Comparison of ENCODE assay signal across 8 mouse cellular contexts in the genomic region with DNA sequence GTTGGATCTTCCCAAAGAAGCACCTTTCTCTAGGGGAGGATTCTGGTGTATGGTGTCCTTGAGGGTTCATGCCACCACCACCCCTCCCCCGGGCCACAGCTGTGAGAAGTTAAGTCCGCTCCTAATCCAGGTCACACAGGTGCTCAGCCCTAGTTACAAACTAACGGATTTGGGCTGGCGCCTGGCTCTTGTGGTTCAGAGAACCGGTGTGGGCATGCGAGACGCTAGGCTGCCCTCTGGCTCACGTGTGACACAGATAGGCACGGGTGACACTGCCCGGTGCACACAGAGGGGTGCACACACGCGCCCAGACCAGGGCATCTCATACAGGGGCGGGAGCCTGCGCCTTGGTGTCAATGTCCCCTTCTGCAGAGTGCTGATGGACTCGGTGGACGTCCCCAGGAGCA. TPM values are rescaled to one million over a fixed set of nuclear protein-coding genes. Genes with fewer than 3 reads are reported as not detected.
DNase-seq lines count a peak whose midpoint lies in the region; ATAC-seq and TF ChIP-seq lines count a peak whose summit lies in the region.

No protein-coding gene starts in this region.

- under 1% methylated on average over 16 of the region's 16 CpGs for WGBS in forebrain, postnatal 0 days
- 1% methylated on average over 16 of the region's 16 CpGs for WGBS in intestine, embryonic 16.5 days
- WGBS in limb, embryonic 13.5 days, result 1% methylated on average over 16 of the region's 16 CpGs

- peak; percentile 24 for ATAC-seq in forebrain, postnatal 0 days
- ATAC-seq in intestine, embryonic 16.5 days, result peak; percentile 64
- ATAC-seq in limb, embryonic 13.5 days (ENCODE audit: low FRiP score, low read depth), result peak; percentile 49
- ATAC-seq in monocyte, adult 5-6 weeks (replicated peaks; ENCODE audit: insufficient number of reproducible peaks, low FRiP score, low TSS enrichment, poor library complexity, severe bottlenecking), result 0 out of 2 replicates have a peak, but pooled peaks have one; percentile 11

- H3K9me3 ChIP-seq in forebrain, postnatal 0 days (ENCODE audit: low read length), result no peaks in the 10 kb centered on the region
- no peaks in the 10 kb centered on the region for H3K9me3 ChIP-seq in intestine, embryonic 16.5 days (ENCODE audit: control insufficient read depth, low read length)
- H3K9me3 ChIP-seq in limb, embryonic 13.5 days, result no peaks in the 10 kb centered on the region

- H3K27me3 ChIP-seq in forebrain, postnatal 0 days (ENCODE audit: insufficient read depth, low read length), result no peaks in the 10 kb centered on the region
- no peaks in the 10 kb centered on the region for H3K27me3 ChIP-seq in intestine, embryonic 16.5 days (replicated peaks; ENCODE audit: control insufficient read depth, insufficient read depth, low read length)
- no peaks in the 10 kb centered on the region for H3K27me3 ChIP-seq in limb, embryonic 13.5 days

- no peaks in the 10 kb centered on the region for H3K36me3 ChIP-seq in forebrain, postnatal 0 days (ENCODE audit: insufficient read depth)
- H3K36me3 ChIP-seq in intestine, embryonic 16.5 days (ENCODE audit: control insufficient read depth, insufficient read depth, low read length), result no peaks in the 10 kb centered on the region
- H3K36me3 ChIP-seq in limb, embryonic 13.5 days, result no peaks in the 10 kb centered on the region

- peak overlapping the region; percentile 48 for H3K4me3 ChIP-seq in forebrain, postnatal 0 days (ENCODE audit: low read depth, low read length)
- peak overlapping the region; percentile 53 for H3K4me3 ChIP-seq in intestine, embryonic 16.5 days (ENCODE audit: low read length)
- H3K4me3 ChIP-seq in limb, embryonic 13.5 days, result peak overlapping the region; percentile 60

- peaks cover 5% of the 10 kb centered on the region; the same call in 1 of the 2 replicates for H3K4me1 ChIP-seq in forebrain, postnatal 0 days (ENCODE audit: insufficient read depth)
- peaks cover 12% of the 10 kb centered on the region for H3K4me1 ChIP-seq in intestine, embryonic 16.5 days (ENCODE audit: control insufficient read depth, insufficient read depth, low read length)
- H3K4me1 ChIP-seq in limb, embryonic 13.5 days, result peaks cover 16% of the 10 kb centered on the region

- peak overlapping the region; percentile 77 for H3K27ac ChIP-seq in forebrain, postnatal 0 days (ENCODE audit: low read depth, low read length)
- no peak overlapping the region for H3K27ac ChIP-seq in intestine, embryonic 16.5 days (ENCODE audit: low read length)
- 0 out of 2 replicates have a peak overlapping the region, but pooled peaks have one; percentile 74 for H3K27ac ChIP-seq in limb, embryonic 13.5 days

- H3K4me2 ChIP-seq in forebrain, postnatal 0 days (ENCODE audit: low read depth), result peak overlapping the region; percentile 91
- H3K4me2 ChIP-seq in intestine, embryonic 16.5 days (ENCODE audit: low read depth, low read length), result peak overlapping the region; percentile 74
- peak overlapping the region; percentile 98 for H3K4me2 ChIP-seq in limb, embryonic 13.5 days (replicated peaks)

- no peak for TF ChIP-seq CTCF in forebrain, postnatal 0 days (IDR thresholded peaks at IDR 0.05; ENCODE audit: low read depth)

- DNase-seq in embryo, embryonic 10.5 days (ENCODE audit: low spot score), result peak; percentile 44
- DNase-seq in embryo, embryonic 9.5 days (ENCODE audit: extremely low spot score), result no peak
- DNase-seq in adipocyte (ENCODE audit: low spot score), result peak; percentile 6
- no peak for DNase-seq in forebrain, postnatal 0 days
- DNase-seq in thymus, postnatal 14 days, result peak; percentile 89

- peak overlapping the region; percentile 54 for H3K9ac ChIP-seq in forebrain, postnatal 0 days
- H3K9ac ChIP-seq in intestine, embryonic 16.5 days (ENCODE audit: low read depth, low read length), result peak overlapping the region; percentile 62
- peak overlapping the region; percentile 81 for H3K9ac ChIP-seq in limb, embryonic 13.5 days

RNA-seq across cellular contexts. Expression of a gene that starts 0.5 kb away (rescaled TPM):
- 11.2 and 11.3 TPM in 2 replicates for total RNA-seq in forebrain, postnatal 0 days (2014; rRNA removed)
- polyA plus RNA-seq in forebrain, postnatal 0 days (2015; fragmentation: Nextera tagmentation; extraction: Ambion mirVana), result 7.5 and 8.7 TPM in 2 replicates
- polyA plus RNA-seq in intestine, embryonic 16.5 days (2015; fragmentation: Nextera tagmentation; extraction: Ambion mirVana), result 0.39 and 0.48 TPM in 2 replicates
- 2.3 and 2.8 TPM in 2 replicates for polyA plus RNA-seq in limb, embryonic 13.5 days (2015; fragmentation: Nextera tagmentation; extraction: Ambion mirVana)
- total RNA-seq in monocyte, adult 5-6 weeks (2017), result 0.10 TPM in 2 of 3 replicates, not detected in the other

RNA-seq across cellular contexts. Expression of a gene that starts 35.5 kb away (rescaled TPM):
- 46.6 and 56.7 TPM in 2 replicates for total RNA-seq in forebrain, postnatal 0 days (2014; rRNA removed)
- polyA plus RNA-seq in forebrain, postnatal 0 days (2015; fragmentation: Nextera tagmentation; extraction: Ambion mirVana), result 23.1 and 27.7 TPM in 2 replicates
- polyA plus RNA-seq in intestine, embryonic 16.5 days (2015; fragmentation: Nextera tagmentation; extraction: Ambion mirVana), result 18.0 and 21.4 TPM in 2 replicates
- polyA plus RNA-seq in limb, embryonic 13.5 days (2015; fragmentation: Nextera tagmentation; extraction: Ambion mirVana), result 41.3 and 42.3 TPM in 2 replicates
- total RNA-seq in monocyte, adult 5-6 weeks (2017), result 68.4 to 81.1 TPM (median 71.3 TPM) in 3 replicates

Comparison
In these comparisons a context has a peak if more than half of its experiments do, and no peak if none do; other contexts are left out.
1. DNase-seq: peak in embryo, embryonic 10.5 days (single experiment), adipocyte (single experiment) and thymus, postnatal 14 days (single experiment); none in embryo, embryonic 9.5 days (single experiment) and forebrain, postnatal 0 days (single experiment).
2. ATAC-seq: peak in every context shown above with its lines; median percentile 64 in intestine, embryonic 16.5 days; 49 in limb, embryonic 13.5 days; 24 in forebrain, postnatal 0 days; 11 in monocyte, adult 5-6 weeks.
3. Peak in every context shown above with its lines, with median percentiles within 50 percentile points of each other: H3K4me2 ChIP-seq, H3K4me3 ChIP-seq and H3K9ac ChIP-seq.